Mouse (Mus musculus) forebrain, embryonic 11.5 days (tissue): Measurements from ENCODE around the gene L3mbtl2. TPM values are rescaled to one million over a fixed set of nuclear protein-coding genes. Genes with fewer than 3 reads are reported as not detected.

Source experiments
- ATAC-seq: fragments of 200-750 bp; cut with Nextera tagmentation; replicated peaks from 2 replicates; pipeline ENCODE4 v1.8.0; 2017; ENCODE audit warnings: moderate TSS enrichment; ENCODE audit not compliant: low FRiP score
- DNase-seq: peaks from one replicate; pipeline ENCODE4 v3.0.0-alpha.2; 2017; ENCODE audit warnings: low spot score
- H3K27ac ChIP-seq: fragments of 300-500 bp; sonication (generic); 2 replicates; pipeline ENCODE4 v1.5.1; 2014; ENCODE audit warnings: low read depth, low read length
- H3K27me3 ChIP-seq: fragments of 300-500 bp; sonication (generic); 2 replicates; pipeline ENCODE4 v1.6.1; 2014; ENCODE audit warnings: mild to moderate bottlenecking, low read length, mixed read lengths; ENCODE audit not compliant: control insufficient read depth, insufficient read depth
- H3K36me3 ChIP-seq: fragments of 300-500 bp; sonication (generic); 2 replicates; pipeline ENCODE4 v1.6.1; 2014; ENCODE audit warnings: mild to moderate bottlenecking, low read length, moderate library complexity, mixed read lengths; ENCODE audit not compliant: control insufficient read depth, insufficient read depth
- H3K4me1 ChIP-seq: fragments of 300-500 bp; sonication (generic); replicated peaks from 2 replicates; pipeline ENCODE4 v1.6.1; 2014; ENCODE audit warnings: low read length, mixed read lengths; ENCODE audit not compliant: control insufficient read depth, insufficient read depth
- H3K4me2 ChIP-seq: fragments of 300-500 bp; sonication (generic); 2 replicates; pipeline ENCODE4 v1.6.1; 2014; ENCODE audit warnings: low read depth, mild to moderate bottlenecking, low read length, moderate library complexity, mixed read lengths; ENCODE audit not compliant: severe bottlenecking
- H3K4me3 ChIP-seq: fragments of 300-500 bp; sonication (generic); 2 replicates; pipeline ENCODE4 v1.5.1; 2014; ENCODE audit warnings: low read depth, low read length
- H3K9ac ChIP-seq: fragments of 300-500 bp; sonication (generic); 2 replicates; pipeline ENCODE4 v1.6.1; 2014; ENCODE audit warnings: low read length
- H3K9me3 ChIP-seq: fragments of 300-500 bp; sonication (generic); 2 replicates; pipeline ENCODE4 v1.6.1; 2016; ENCODE audit warnings: low read length, mixed read lengths; ENCODE audit not compliant: control insufficient read depth
- WGBS: fragments of 180-500 bp; shearing (Covaris S2); extraction: QIAGEN DNeasy Blood & Tissue Kit; methylation state at CpG from one replicate; pipeline ENCODE4 v1.1.7; 2014; 5-methylcytosine and 5-hydroxymethylcytosine counted together
- polyA plus RNA-seq: library from polyadenylated mRNA; unstranded; fragments of >200 nt; fragmentation: Nextera tagmentation; extraction: Ambion mirVana; gene quantifications from 2 replicates; pipeline ENCODE4 v1.2.1, GENCODE M21; 2014

The L3mbtl2 gene
- 39.3 and 43.6 TPM in 2 replicates for polyA plus RNA-seq

DNA sequence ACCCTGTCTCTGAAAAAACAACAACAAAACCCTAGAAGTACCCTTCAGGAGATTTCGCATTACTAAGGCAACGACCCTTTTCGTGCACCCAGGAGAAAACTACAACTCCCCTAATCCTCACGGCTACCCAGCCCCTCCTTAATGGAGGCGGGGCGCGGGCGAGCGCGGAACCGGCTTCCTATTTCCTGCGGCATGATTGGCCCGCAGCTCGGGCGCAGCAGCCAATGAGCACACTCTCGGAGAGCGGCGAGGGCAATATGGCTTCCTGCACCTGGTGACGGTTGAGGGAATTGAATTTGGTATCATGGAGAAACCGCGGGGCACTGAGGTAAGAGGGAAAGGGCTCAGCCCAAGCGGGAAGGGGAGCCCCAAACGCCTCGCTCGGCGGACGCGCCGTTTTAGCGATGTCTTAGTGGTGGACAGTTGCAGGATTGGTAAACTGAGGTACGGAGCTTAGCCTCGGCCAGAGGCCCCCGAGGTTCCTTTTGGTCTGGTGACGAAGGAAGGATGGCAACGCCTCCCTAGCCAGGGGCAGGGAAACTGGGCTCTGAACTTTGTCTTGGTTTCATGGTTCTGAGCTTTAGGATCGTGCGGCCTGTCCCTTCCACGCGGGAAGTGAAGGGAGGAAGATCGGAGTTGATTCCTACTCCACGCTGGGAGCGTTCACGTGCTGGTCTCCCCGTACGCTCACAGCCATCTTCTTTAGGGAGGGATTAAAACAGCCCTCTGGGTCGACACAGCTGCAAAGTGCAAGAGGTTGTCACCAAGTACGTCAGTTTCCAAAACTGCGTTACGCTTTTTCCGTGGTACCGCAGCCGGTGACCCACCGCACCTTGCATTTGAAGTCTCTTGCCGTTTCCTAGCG is at the start of gene L3mbtl2:
L3mbtl2 (plus strand) TSS at position 193 of the 865 bp plus-strand sequence.
- Histone ChIP-seq H3K4me2 (peak within 1 kb of the TSS; percentile 81), H3K36me3 (no peaks in the 10 kb centered on the region; the same call in 1 of the 2 replicates), H3K4me3 (peak within 1 kb of the TSS; percentile 80), H3K4me1 (peaks cover 4% of the 10 kb centered on the region; the same call in 1 of the 2 replicates), H3K9me3 (no peaks in the 10 kb centered on the region), H3K9ac (peak within 1 kb of the TSS; percentile 76), H3K27ac (peak within 1 kb of the TSS; percentile 37; the same call in 1 of the 2 replicates), H3K27me3 (no peaks in the 10 kb centered on the region)
- peak; percentile 99 for ATAC-seq
- peak; percentile 96 for DNase-seq
- 1% methylated on average over 55 of the region's 55 CpGs for WGBS

DNA sequence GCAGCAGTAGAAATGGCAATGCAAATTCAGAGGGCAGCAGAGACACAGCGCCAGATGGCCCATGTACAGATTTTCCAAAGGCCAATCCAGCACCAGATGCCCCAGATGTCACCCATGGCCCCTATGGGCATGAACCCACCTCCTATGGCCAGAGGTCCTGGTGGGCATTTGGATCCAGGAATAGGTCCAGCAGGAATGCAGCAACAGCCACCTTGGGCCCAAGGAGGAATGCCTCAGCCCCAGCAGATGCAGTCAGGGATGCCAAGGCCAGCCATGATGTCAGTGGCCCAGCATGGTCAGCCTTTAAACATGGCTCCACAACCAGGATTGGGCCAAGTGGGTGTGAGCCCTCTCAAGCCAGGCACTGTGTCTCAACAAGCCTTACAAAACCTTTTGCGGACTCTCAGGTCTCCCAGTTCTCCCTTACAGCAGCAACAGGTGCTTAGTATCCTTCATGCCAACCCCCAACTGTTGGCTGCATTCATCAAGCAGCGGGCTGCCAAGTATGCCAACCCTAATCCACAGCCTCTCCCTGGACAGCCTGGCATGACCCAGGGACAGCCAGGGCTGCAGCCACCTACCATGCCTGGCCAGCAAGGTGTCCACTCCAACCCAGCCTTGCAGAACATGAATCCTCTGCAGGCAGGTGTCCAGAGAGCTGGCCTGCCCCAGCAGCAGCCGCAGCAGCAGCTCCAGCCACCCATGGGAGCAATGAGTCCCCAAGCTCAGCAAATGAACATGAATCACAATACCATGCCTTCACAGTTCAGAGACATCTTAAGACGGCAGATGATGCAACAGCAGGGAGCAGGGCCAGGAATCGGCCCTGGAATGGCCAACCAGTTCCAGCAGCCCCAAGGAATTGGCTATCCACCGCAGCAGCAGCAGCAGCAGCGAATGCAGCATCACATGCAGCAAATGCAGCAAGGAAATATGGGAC is 13.9 kb upstream of the L3mbtl2 start:
- Histone ChIP-seq H3K36me3 (peaks cover 32% of the 10 kb centered on the region), H3K4me1 (no peaks in the 10 kb centered on the region), H3K9ac (no peak overlapping the region), H3K27ac (no peak overlapping the region), H3K9me3 (no peaks in the 10 kb centered on the region), H3K4me2 (no peak overlapping the region), H3K4me3 (no peak overlapping the region), H3K27me3 (no peaks in the 10 kb centered on the region)
- 91% methylated on average over 8 of the region's 8 CpGs for WGBS
- DNase-seq (no peak), ATAC-seq (no peak)

DNA sequence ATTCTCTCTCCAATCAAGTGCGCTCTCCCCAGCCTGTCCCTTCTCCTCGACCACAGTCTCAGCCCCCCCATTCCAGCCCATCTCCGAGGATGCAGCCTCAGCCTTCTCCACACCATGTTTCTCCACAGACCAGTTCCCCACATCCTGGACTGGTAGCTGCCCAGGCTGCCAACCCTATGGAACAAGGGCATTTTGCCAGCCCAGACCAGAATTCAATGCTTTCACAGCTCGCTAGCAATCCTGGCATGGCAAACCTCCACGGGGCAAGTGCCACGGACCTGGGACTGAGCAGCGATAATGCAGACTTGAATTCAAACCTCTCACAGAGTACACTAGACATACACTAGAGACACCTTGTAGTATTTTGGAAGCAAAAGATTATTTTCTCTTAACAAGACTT is 13.1 kb upstream of the L3mbtl2 start:
- Histone ChIP-seq H3K4me1 (no peaks in the 10 kb centered on the region), H3K4me3 (no peak overlapping the region), H3K4me2 (no peak overlapping the region), H3K9ac (no peak overlapping the region), H3K27me3 (no peaks in the 10 kb centered on the region), H3K9me3 (no peaks in the 10 kb centered on the region), H3K27ac (no peak overlapping the region), H3K36me3 (peaks cover 30% of the 10 kb centered on the region)
- ATAC-seq: no peak
- DNase-seq: no peak
- 94% methylated on average over 7 of the region's 7 CpGs for WGBS

DNA sequence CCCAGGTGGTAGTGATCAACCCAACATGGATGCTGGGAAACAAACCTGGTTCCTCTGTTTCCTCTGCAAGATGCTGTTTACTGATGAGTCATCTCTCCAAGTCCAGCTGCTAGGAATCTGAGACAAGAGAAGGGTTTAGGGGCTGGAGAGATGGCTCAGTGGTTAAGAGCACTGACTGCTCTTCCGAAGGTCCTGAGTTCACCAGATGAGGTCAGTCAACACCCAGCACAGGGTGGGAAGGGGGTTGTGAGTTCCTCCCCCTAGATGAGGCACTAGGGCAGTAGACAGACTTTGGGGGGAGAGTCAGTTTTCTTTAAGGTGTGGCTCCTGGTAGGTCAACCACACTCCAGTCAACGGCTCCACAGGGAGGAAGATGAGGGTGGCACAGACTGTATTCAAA is 2.0 kb upstream of the L3mbtl2 start:
- peaks cover 4% of the 10 kb centered on the region; the same call in 1 of the 2 replicates for H3K4me1 ChIP-seq
- ATAC-seq (no peak), DNase-seq (no peak)
- H3K9ac ChIP-seq: no peak overlapping the region
- H3K27me3 ChIP-seq: no peaks in the 10 kb centered on the region
- H3K9me3 ChIP-seq: no peaks in the 10 kb centered on the region
- WGBS: 90% methylated on average over 2 of the region's 2 CpGs
- no peak overlapping the region for H3K4me2 ChIP-seq
- H3K36me3 ChIP-seq: no peaks in the 10 kb centered on the region
- H3K27ac ChIP-seq: no peak overlapping the region
- H3K4me3 ChIP-seq: no peak overlapping the region

DNA sequence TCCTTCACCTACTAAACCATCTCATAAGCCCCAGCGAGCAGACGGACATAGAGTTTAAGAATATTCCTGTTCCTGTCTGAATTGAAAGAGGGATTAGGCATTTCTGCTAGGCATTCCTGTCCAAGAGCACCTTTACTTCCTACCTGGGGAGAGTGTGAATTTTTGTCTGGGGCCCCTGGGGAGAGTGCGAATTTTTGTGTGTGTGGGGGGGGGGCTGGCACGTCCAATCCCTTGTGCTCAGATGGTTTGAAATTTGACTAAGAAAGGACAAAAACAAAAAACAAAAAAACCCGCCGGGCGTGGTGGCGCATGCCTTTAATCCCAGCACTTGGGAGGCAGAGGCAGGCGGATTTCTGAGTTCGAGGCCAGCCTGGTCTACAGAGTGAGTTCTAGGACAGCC is 408 bp upstream of the L3mbtl2 start:
- no peaks in the 10 kb centered on the region; the same call in 1 of the 2 replicates for H3K36me3 ChIP-seq
- H3K27me3 ChIP-seq: no peaks in the 10 kb centered on the region
- H3K9me3 ChIP-seq: no peaks in the 10 kb centered on the region
- H3K4me2 ChIP-seq: peak overlapping the region; percentile 81
- H3K9ac ChIP-seq: no peak overlapping the region
- H3K4me3 ChIP-seq: peak overlapping the region; percentile 80
- ATAC-seq (no peak; the same call in 1 of the 2 replicates), DNase-seq (no peak)
- H3K4me1 ChIP-seq: peaks cover 4% of the 10 kb centered on the region; the same call in 1 of the 2 replicates
- H3K27ac ChIP-seq: no peak overlapping the region
- WGBS: 73% methylated on average over 10 of the region's 10 CpGs

DNA sequence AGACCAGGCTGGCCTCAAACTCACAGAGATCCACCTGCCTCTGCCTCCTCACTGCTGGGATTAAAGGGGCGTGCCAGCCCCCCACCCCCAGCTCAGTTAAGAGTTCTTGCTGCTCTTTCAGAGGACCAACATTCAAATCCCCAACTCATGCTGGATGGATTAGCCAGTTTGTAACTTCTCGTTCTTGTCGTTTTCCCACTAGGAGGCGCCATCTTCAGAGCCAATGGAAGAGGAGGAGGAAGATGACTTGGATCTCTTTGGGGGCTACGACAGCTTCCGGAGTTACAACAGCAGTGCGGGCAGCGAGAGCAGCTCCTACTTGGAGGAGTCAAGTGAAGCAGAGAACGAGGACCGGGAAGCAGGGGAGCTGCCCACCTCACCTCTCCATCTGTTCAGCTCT is 3.3 kb downstream of the L3mbtl2 start:
- Histone ChIP-seq H3K9me3 (no peaks in the 10 kb centered on the region), H3K4me2 (no peak overlapping the region), H3K9ac (no peak overlapping the region), H3K27me3 (no peaks in the 10 kb centered on the region), H3K4me1 (peaks cover 4% of the 10 kb centered on the region; the same call in 1 of the 2 replicates), H3K4me3 (no peak overlapping the region), H3K36me3 (no peaks in the 10 kb centered on the region; the same call in 1 of the 2 replicates), H3K27ac (no peak overlapping the region)
- WGBS: 91% methylated on average over 10 of the region's 10 CpGs
- ATAC-seq: no peak
- DNase-seq: no peak

DNA sequence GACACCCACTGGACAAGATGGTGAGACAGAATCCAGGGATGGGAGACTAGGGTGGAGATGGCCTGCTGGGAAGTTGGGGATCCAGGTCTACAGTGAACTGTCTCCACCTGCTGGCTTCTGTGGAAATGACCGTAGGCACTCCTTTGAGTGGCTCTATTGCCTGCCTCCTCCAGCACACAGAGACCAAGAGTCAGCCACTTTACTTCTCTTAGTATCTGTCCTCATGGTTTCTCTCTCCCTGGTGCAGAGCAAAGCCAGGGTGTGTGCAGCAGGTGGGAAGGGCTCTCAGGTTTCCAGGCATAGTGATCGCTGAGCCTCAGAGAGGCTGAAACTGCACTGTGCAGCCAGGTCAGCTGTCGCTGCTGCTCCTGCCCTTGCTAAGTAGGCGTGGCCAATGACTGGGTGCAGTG is 6.5 kb downstream of the L3mbtl2 start:
- WGBS: 90% methylated on average over 4 of the region's 4 CpGs
- Histone ChIP-seq H3K36me3 (no peaks in the 10 kb centered on the region; the same call in 1 of the 2 replicates), H3K4me1 (no peaks in the 10 kb centered on the region), H3K27ac (no peak overlapping the region), H3K27me3 (no peaks in the 10 kb centered on the region), H3K4me3 (no peak overlapping the region), H3K9me3 (no peaks in the 10 kb centered on the region), H3K4me2 (no peak overlapping the region), H3K9ac (no peak overlapping the region)
- DNase-seq (no peak), ATAC-seq (no peak)

DNA sequence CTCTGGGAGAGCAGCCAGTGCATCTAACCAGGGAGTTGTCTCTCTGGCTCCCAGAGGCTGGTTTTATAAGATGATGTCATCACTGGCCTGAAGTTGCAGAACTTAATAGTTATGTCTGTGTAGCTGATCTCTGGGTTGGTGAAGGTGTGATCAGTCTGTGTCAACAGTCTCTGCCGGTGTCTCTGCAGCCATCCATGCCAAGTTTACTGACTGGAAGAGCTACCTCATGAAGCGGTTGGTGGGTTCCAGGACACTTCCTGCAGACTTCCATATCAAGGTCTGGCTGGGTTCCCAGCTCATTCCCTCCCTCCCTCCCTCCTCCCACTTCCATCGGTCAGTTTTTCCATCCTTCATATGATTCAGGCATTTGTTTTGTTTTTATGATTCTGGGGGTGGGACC is 12.9 kb downstream of the L3mbtl2 start:
- Histone ChIP-seq H3K4me2 (no peak overlapping the region), H3K27ac (no peak overlapping the region), H3K4me3 (no peak overlapping the region), H3K9me3 (no peaks in the 10 kb centered on the region), H3K27me3 (no peaks in the 10 kb centered on the region; the same call in 1 of the 2 replicates), H3K4me1 (no peaks in the 10 kb centered on the region), H3K9ac (no peak overlapping the region), H3K36me3 (no peaks in the 10 kb centered on the region)
- DNase-seq (no peak), ATAC-seq (no peak)
- WGBS: 93% methylated on average over 3 of the region's 3 CpGs
